Mouse (Mus musculus): ENCODE measurements around the gene Filip1l.

DNA sequence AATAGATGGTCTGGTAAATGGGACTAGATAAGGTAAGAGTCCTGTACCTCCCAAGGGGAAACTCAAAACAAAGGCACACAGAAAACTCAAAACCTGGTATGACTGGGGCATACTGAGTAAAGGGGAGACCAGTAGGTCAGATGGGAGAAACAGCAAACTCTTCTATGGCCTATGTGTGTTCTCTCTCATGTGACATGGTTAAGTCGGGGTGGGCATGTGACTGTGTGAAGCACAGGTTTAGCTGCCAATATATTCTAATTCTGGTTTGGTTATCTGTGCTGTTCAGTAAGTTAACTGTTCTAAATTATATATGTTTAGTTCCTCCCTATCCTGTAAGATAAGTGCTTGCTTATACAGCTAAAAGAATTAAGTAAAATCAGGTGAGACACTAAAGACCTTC lies 207.3 kb downstream of the Filip1l start:
- TF ChIP-seq CTCF (IDR thresholded peaks at IDR 0.05; ENCODE audit: control insufficient read depth, insufficient read depth, low read length), result no peak
- TF ChIP-seq POLR2A (IDR thresholded peaks at IDR 0.05; ENCODE audit: borderline replicate concordance, control insufficient read depth, low read depth, low read length), result no peak
